Mouse (Mus musculus) C2C12 (cell line): Measurements from ENCODE around the gene Tmem56.

Experiments used
- CTCF ChIP-seq: IDR thresholded peaks from one replicate; pipeline ENCODE4 v1.5.1; 2011; ENCODE audit not compliant: control insufficient read depth, insufficient read depth, insufficient read length
- MAX ChIP-seq: IDR thresholded peaks from one replicate; pipeline ENCODE4 v1.6.1; 2011; ENCODE audit warnings: mild to moderate bottlenecking, control low read depth
- MYOD1 ChIP-seq: IDR thresholded peaks from one replicate; pipeline ENCODE4 v1.6.1; 2011; ENCODE audit warnings: low read depth; ENCODE audit not compliant: control insufficient read depth, insufficient read length
- MYOG ChIP-seq: IDR thresholded peaks from one replicate; pipeline ENCODE4 v1.6.1; 2011; ENCODE audit not compliant: control insufficient read depth, insufficient read length; ENCODE audit errors: extremely low read depth
- USF1 ChIP-seq: IDR thresholded peaks from one replicate; pipeline ENCODE4 v1.6.1; 2011; ENCODE audit warnings: low read depth, mild to moderate bottlenecking, control low read depth, moderate library complexity

DNA sequence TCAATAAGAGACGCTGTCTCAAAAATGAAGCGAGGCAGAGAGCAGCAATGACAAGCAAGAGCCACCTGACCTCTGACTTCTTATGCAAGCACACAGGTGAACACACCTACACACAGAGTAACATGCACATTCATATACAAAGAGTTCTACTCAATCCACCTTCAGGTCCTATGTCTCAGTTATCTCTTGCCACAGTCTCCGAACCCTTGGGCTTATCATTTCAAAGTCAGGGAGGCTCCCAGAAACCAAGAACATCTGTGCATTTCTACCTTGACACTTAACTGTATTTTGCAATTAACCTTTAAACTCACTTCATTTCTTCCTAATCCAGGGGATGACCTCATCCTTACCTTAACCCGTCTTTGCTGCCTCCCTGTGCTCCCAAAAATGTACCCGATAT lies 15.6 kb downstream of the Tmem56 start:
- no peak for TF ChIP-seq MYOD1
- TF ChIP-seq CTCF, result no peak
- no peak for TF ChIP-seq USF1
- no peak for TF ChIP-seq MAX
- no peak for TF ChIP-seq MYOG
